Mouse (Mus musculus): ENCODE measurements around the gene Gm960. TPM values are rescaled to one million over a fixed set of nuclear protein-coding genes. Genes with fewer than 3 reads are reported as not detected.
"Not testable (repeated sequence)": the region's sequence is repeated elsewhere in the genome, so short reads cannot be mapped to it uniquely, and the experiment has no call there.

Gene Gm960
- polyA plus RNA-seq, 1 experiment, result not detected

GRCm38 (mm10) chr19:4603801-4604723 is 94.4 kb downstream of the Gm960 start:
- Histone ChIP-seq H3K4me3 (ENCODE audit: insufficient read depth, low read depth, low read length) (no peak overlapping the region), H3K4me1 (ENCODE audit: control insufficient read depth, insufficient read depth, insufficient read length, low read length) (no peaks in the 10 kb centered on the region), H3K27ac (replicated peaks; ENCODE audit: low read depth, low read length) (no peak overlapping the region)

DNA sequence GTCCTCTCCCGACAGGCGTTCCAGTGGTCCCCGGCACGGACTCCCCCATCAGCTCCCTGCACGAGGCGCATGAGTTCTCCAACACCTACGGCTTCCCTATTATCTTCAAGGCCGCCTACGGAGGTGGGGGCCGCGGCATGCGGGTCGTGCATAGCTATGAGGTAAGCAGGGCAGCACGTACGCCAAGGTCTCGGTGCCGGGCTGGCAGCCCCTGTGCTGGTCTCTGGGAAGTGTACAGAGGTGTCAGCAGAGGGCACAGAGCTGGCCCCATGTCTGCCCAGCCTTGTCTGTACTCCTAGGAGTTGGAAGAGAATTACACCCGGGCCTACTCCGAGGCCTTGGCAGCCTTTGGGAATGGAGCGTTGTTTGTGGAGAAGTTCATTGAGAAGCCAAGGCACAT is 96.0 kb downstream of the Gm960 start:
- peaks cover 3% of the 10 kb centered on the region; the same call in 1 of the 2 replicates for H3K4me1 ChIP-seq (ENCODE audit: control insufficient read depth, insufficient read depth, insufficient read length, low read length)

DNA sequence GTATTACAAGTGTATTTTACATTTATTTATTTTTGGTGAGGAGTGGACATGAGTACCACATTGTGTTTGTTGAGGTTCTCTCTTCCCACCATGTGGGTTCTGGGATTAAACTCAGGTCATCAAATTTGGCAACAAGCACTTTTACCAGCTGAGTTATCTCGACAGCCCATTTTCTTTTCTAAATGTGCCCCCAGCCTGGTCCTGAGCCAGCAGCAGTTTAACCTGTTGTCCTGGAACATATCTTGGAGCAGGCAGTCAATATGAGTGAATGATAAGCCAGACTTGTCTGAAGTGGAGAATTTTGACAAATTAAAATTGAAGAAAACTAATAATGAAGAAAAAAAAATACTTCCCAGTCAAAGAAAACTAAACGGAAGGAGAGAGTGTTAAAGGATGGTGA is 102.4 kb downstream of the Gm960 start:
- no peak overlapping the region for H3K4me3 ChIP-seq (ENCODE audit: insufficient read depth, low read depth, low read length)
- H3K27ac ChIP-seq (replicated peaks; ENCODE audit: low read depth, low read length), result no peak overlapping the region
- H3K4me1 ChIP-seq (ENCODE audit: control insufficient read depth, insufficient read depth, insufficient read length, low read length), result peaks cover 3% of the 10 kb centered on the region; the same call in 1 of the 2 replicates

More for the DNA sequence above, 96.0 kb downstream of the Gm960 start:
- H3K27ac ChIP-seq (replicated peaks; ENCODE audit: low read depth, low read length), result no peak overlapping the region
- no peak overlapping the region for H3K4me3 ChIP-seq (ENCODE audit: insufficient read depth, low read depth, low read length)

DNA sequence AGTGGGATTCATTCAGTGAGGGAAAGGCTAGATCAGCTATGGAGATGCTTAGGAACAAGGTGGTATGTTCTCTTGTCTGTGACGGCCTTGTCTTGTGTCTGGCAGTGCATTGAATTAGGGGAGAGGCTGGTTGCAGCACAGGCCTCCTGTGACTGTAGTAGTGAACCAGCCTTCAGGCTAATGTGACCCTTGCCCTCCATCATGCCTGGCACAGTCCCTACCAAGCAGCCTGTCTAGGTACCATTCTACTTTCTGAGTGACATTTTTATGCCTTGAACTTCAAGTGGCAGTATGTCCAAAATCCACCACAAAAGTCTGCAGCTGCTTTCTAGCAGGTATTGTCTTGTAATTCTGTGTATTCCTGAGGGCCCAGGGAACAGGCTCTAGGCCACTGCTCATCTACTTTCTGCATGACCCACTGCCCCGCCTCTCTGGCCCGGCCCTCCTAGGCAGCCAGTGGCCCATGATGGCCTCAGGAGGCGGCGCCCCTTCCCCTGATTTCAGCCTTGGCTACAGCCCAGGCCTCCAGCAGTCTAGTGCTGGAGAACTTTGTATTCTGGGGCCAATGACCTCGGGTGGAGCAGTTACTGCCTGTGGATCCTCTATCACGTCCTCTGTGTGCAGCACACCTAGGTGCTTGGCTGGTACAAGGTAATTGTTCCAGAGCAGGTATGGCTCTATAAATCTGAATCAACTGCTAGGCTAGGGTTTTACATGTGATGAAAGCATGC is 104.5 kb downstream of the Gm960 start:
- no peak overlapping the region for H3K4me3 ChIP-seq (ENCODE audit: insufficient read depth, low read depth, low read length)
- peak overlapping the region; percentile 23 for H3K27ac ChIP-seq (replicated peaks; ENCODE audit: low read depth, low read length)
- H3K4me1 ChIP-seq (ENCODE audit: control insufficient read depth, insufficient read depth, insufficient read length, low read length), result peaks cover 3% of the 10 kb centered on the region; the same call in 1 of the 2 replicates

- no peak overlapping the region for H3K4me3 ChIP-seq (ENCODE audit: insufficient read depth, low read depth, low read length)
- no peak overlapping the region for H3K27ac ChIP-seq (replicated peaks; ENCODE audit: low read depth, low read length)
- no peaks in the 10 kb centered on the region for H3K4me1 ChIP-seq (ENCODE audit: control insufficient read depth, insufficient read depth, insufficient read length, low read length)
Observed at GRCm38 (mm10) chr19:4590025-4590424, 108.4 kb downstream of the Gm960 start.

DNA sequence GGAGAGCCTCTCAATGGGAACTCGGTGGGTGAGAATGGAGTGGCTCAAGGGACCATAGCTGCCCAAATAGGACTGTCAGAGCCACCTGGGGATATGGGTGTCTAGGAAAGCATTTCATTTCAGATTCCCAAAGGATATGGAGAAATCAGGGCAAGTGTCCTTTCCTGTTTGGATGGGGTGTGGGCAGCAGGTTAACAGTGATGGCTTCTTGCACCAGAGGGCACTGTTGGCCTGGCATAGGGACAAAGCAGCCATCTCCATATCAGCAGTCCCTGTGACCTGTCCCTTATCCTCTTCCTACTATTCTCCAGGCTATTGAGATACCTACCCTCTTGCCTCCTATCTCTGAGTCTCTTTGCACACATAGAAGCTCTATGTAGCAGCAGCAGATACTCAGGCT is 109.4 kb downstream of the Gm960 start:
- Histone ChIP-seq H3K27ac (replicated peaks; ENCODE audit: low read depth, low read length) (no peak overlapping the region), H3K4me3 (ENCODE audit: insufficient read depth, low read depth, low read length) (no peak overlapping the region), H3K4me1 (ENCODE audit: control insufficient read depth, insufficient read depth, insufficient read length, low read length) (no peaks in the 10 kb centered on the region)

- Histone ChIP-seq H3K4me3 (ENCODE audit: insufficient read depth, low read depth, low read length) (no peak overlapping the region), H3K4me1 (ENCODE audit: control insufficient read depth, insufficient read depth, insufficient read length, low read length) (no peaks in the 10 kb centered on the region), H3K27ac (replicated peaks; ENCODE audit: low read depth, low read length) (peak overlapping the region; percentile 75)
Observed at GRCm38 (mm10) chr19:4588430-4588829, 110.0 kb downstream of the Gm960 start.

GRCm38 (mm10) chr19:4587426-4587825 is 111.0 kb downstream of the Gm960 start:
- Histone ChIP-seq H3K4me3 (ENCODE audit: insufficient read depth, low read depth, low read length) (no peak overlapping the region), H3K27ac (replicated peaks; ENCODE audit: low read depth, low read length) (no peak overlapping the region), H3K4me1 (ENCODE audit: control insufficient read depth, insufficient read depth, insufficient read length, low read length) (no peaks in the 10 kb centered on the region)

DNA sequence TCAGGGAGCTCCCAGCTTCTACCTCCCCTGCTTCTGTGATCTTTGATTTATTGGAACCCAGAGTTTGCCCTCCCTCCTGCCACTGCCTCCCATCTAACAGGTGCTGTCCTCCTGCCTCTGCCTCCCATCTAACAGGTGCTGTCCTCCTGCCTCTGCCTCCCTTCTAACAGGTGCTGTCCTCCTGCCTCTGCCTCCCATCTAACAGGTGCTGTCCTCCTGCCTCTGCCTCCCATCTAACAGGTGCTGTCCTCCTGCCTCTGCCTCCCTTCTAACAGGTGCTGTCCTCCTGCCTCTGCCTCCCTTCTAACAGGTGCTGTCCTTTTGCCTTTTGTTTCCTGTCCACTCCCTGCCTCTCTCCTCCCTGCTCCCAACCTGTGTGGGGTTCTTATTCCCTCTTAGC is 111.7 kb downstream of the Gm960 start:
- H3K27ac ChIP-seq (replicated peaks; ENCODE audit: low read depth, low read length); H3K4me1 ChIP-seq (ENCODE audit: control insufficient read depth, insufficient read depth, insufficient read length, low read length): not testable (repeated sequence)

DNA sequence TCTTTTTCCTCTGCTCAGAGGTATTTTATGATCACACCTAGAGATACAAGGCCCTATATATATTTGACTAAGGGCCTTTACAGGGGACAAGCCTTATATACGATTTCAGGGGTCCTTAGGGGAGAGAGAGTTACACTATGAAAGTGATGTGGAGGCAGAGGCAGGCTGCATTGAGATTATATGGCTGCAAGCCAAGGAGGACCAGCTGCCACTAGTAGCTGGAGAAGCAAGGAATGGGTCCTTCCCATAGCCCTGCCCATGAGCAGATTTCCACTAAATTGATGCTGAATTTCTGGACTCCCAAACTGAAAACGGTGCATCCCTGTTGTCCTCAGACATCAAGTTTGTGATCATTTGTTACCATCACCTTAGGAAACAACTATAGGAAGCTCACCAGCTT is 114.6 kb downstream of the Gm960 start:
- no peak overlapping the region for H3K4me3 ChIP-seq (ENCODE audit: insufficient read depth, low read depth, low read length)
- no peaks in the 10 kb centered on the region for H3K4me1 ChIP-seq (ENCODE audit: control insufficient read depth, insufficient read depth, insufficient read length, low read length)
- H3K27ac ChIP-seq (replicated peaks; ENCODE audit: low read depth, low read length), result no peak overlapping the region

More for the DNA sequence above, 111.7 kb downstream of the Gm960 start:
- not testable (repeated sequence) for H3K4me3 ChIP-seq (ENCODE audit: insufficient read depth, low read depth, low read length)

- no peak overlapping the region for H3K4me3 ChIP-seq (ENCODE audit: insufficient read depth, low read depth, low read length)
- no peaks in the 10 kb centered on the region for H3K4me1 ChIP-seq (ENCODE audit: control insufficient read depth, insufficient read depth, insufficient read length, low read length)
- no peak overlapping the region for H3K27ac ChIP-seq (replicated peaks; ENCODE audit: low read depth, low read length)
Observed at GRCm38 (mm10) chr19:4579296-4579695, 119.2 kb downstream of the Gm960 start.

GRCm38 (mm10) chr19:4578799-4579198 is 119.7 kb downstream of the Gm960 start:
- Histone ChIP-seq H3K27ac (replicated peaks; ENCODE audit: low read depth, low read length) (peak overlapping the region; percentile 45), H3K4me3 (ENCODE audit: insufficient read depth, low read depth, low read length) (no peak overlapping the region), H3K4me1 (ENCODE audit: control insufficient read depth, insufficient read depth, insufficient read length, low read length) (no peaks in the 10 kb centered on the region)

Other genes with a start within 250 kb of the Gm960 start
- 6.9 and 8.0 TPM in 2 replicates for gene Syt12, start 221.2 kb downstream of the Gm960 start, polyA plus RNA-seq (2012; ENCODE audit: insufficient read depth, insufficient read length, missing spikeins)
- gene 2010003K11Rik, start 200.1 kb downstream of the Gm960 start, polyA plus RNA-seq (2012; ENCODE audit: insufficient read depth, insufficient read length, missing spikeins), result 30.6 and 32.3 TPM in 2 replicates
- 328 and 343 TPM in 2 replicates for gene Pcx, start 188.2 kb downstream of the Gm960 start, polyA plus RNA-seq (2012; ENCODE audit: insufficient read depth, insufficient read length, missing spikeins)
- gene Lrfn4, start 83.0 kb downstream of the Gm960 start, polyA plus RNA-seq (2012; ENCODE audit: insufficient read depth, insufficient read length, missing spikeins), result 0.36 TPM in 1 of 2 replicates, not detected in the other
- 14.1 and 17.0 TPM in 2 replicates for gene Rce1, start 73.0 kb downstream of the Gm960 start, polyA plus RNA-seq (2012; ENCODE audit: insufficient read depth, insufficient read length, missing spikeins)
- gene Sptbn2, start 12.5 kb upstream of the Gm960 start, polyA plus RNA-seq (2012; ENCODE audit: insufficient read depth, insufficient read length, missing spikeins), result 0.13 TPM in 1 of 2 replicates, not detected in the other
- 4.7 and 5.8 TPM in 2 replicates for gene Rbm4b, start 57.8 kb upstream of the Gm960 start, polyA plus RNA-seq (2012; ENCODE audit: insufficient read depth, insufficient read length, missing spikeins)
- gene Rbm4, start 95.2 kb upstream of the Gm960 start, polyA plus RNA-seq (2012; ENCODE audit: insufficient read depth, insufficient read length, missing spikeins), result 7.7 and 13.3 TPM in 2 replicates
- 12.6 and 14.8 TPM in 2 replicates for gene Gm21992, start 112.9 kb upstream of the Gm960 start, polyA plus RNA-seq (2012; ENCODE audit: insufficient read depth, insufficient read length, missing spikeins)
- gene Rbm14, start 113.0 kb upstream of the Gm960 start, polyA plus RNA-seq (2012; ENCODE audit: insufficient read depth, insufficient read length, missing spikeins), result 6.9 and 15.0 TPM in 2 replicates
- 64.9 and 78.0 TPM in 2 replicates for gene Ccs, start 140.7 kb upstream of the Gm960 start, polyA plus RNA-seq (2012; ENCODE audit: insufficient read depth, insufficient read length, missing spikeins)
- not detected in 2 replicates for gene Ccdc87, start 140.7 kb upstream of the Gm960 start, polyA plus RNA-seq (2012; ENCODE audit: insufficient read depth, insufficient read length, missing spikeins)
- gene Ctsf, start 156.5 kb upstream of the Gm960 start, polyA plus RNA-seq (2012; ENCODE audit: insufficient read depth, insufficient read length, missing spikeins), result 27.9 and 36.5 TPM in 2 replicates
- gene Actn3, start 179.2 kb upstream of the Gm960 start, polyA plus RNA-seq (2012; ENCODE audit: insufficient read depth, insufficient read length, missing spikeins), result 27.2 and 56.0 TPM in 2 replicates
- gene Zdhhc24, start 180.0 kb upstream of the Gm960 start, polyA plus RNA-seq (2012; ENCODE audit: insufficient read depth, insufficient read length, missing spikeins), result 5.0 and 7.2 TPM in 2 replicates
- gene Bbs1, start 208.0 kb upstream of the Gm960 start, polyA plus RNA-seq (2012; ENCODE audit: insufficient read depth, insufficient read length, missing spikeins), result 1.7 and 2.6 TPM in 2 replicates
- 12.9 and 16.9 TPM in 2 replicates for gene Dpp3, start 229.6 kb upstream of the Gm960 start, polyA plus RNA-seq (2012; ENCODE audit: insufficient read depth, insufficient read length, missing spikeins)
- gene Peli3, start 244.5 kb upstream of the Gm960 start, polyA plus RNA-seq (2012; ENCODE audit: insufficient read depth, insufficient read length, missing spikeins), result 1.4 and 3.8 TPM in 2 replicates

Measured in brown adipose tissue, adult 24 weeks (tissue).